Mouse (Mus musculus) ovary, adult 18-20 months (tissue): ENCODE data around the gene Pkp1.

ENCODE experiments used
- DNase-seq: peaks from one replicate; pipeline ENCODE4 v3.0.0; 2022; ENCODE audit warnings: low spot score, mixed read lengths

The Pkp1 gene

DNA sequence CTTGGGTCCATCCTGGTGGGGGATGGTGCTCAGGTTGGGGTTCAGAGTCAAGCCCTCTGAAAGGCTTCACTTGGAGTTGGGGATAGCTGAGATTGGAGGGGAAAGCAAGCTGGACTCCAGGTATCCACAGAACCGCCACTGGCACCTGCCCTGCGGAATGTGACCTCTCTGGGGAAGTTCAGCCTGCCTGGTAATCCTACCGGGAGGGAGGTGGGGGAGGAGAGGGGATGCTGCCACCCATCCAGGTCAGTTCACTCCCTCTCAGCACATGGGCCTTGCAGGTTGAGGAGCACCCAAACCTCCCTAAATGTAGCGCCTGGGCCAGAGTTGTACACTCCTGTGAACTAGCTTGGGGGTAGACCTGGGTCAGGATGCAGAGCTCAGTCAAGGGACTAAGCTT, 62.9 kb downstream of the Pkp1 start:
- DNase-seq: no peak

DNA sequence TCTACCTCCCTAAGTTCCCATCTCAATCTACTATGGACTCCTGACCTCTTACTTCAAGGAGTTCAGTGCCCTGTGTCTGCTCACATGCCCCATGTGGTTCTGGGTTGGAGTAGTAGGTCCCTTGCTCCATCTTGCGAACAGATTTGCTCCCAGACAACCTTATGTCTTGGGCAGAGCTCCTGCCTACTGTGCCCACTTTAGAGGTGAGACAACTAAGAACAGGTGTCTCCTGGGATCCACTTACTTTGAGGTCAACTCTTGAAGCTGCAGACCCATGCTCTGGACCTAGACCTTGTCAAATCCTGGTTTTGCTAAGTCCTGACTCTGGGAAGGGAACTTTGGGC, 63.7 kb downstream of the Pkp1 start:
- no peak for DNase-seq

GRCm38 (mm10) chr1:135854591-135855343, 64.2 kb downstream of the Pkp1 start:
- DNase-seq: no peak

GRCm38 (mm10) chr1:135853200-135853599, 65.8 kb downstream of the Pkp1 start:
- DNase-seq: no peak

- DNase-seq: no peak
Measured at GRCm38 (mm10) chr1:135852044-135852756, 66.8 kb downstream of the Pkp1 start.

GRCm38 (mm10) chr1:135850722-135851512, 68.1 kb downstream of the Pkp1 start:
- DNase-seq: no peak

DNA sequence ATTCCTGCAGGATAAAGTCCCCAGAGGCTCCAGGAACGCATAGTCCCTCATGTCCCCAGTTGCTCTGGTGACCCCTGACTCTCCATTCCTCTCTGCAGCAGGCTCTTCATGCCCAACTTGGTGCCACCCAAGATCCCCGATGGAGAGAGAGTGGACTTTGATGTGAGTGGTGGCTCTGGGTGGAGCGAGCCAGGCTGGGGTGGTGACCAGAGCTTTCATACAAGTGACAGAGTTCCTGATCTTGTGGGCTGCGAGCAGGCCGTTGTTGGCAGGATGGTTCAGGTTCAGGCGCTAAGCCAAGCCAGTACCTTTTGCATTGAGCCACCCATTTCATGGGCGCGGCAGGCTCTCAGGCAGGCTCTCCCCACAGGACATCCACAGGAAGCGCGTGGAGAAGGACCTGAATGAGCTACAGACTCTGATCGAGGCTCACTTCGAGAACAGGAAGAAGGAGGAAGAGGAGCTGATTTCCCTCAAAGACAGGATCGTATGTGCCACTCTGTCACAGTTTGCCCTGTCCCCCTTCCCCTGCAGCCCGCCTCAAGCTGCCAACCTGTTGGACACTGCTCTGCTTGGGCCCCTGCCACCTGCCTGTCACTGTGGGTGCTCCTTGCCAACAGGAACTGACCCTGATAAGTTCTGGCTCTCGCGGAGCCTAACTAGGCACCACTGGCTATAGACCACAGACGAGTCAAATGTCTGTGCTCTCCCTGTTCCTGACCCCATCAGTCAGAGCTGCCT, 71.2 kb downstream of the Pkp1 start:
- no peak for DNase-seq

DNA sequence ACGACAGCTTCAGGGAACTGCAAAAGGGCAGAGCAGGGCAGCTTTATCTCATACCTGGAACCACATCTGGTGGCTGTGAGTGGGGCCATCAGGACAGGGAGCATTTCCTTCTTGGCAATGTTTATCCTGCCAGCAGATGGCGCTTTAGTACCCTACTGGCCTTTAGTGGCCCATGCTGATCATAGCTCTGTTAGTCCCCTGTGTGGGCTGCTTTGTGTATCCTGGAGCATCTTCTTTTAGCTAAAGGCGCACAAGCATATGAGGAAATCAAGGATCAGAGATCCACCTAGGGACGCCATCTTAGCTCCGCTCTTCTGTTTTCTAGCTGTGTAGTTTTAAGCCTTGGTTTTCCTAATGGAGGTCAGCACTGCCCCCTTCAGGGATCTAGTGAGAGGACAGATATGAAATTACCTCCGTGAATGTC, 71.9 kb downstream of the Pkp1 start:
- DNase-seq: no peak

DNA sequence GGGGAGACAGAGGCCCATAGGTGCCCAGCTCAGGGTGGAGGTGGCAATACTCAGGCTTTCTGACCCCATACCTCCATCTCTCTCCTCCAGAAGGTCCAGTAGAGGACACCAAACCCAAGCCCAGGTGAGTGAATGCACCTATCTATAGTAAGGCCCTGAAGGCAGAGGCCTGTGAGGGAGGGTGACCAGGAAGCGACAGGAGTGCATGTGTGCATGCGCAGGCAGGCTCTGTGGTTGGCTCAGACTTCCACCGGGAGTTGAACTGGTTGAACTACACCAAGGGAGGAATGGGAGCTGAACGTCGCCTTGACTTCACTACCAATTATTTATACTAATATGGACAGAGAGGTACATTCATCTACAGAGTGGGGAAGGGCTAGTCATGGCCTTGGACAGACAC, 72.4 kb downstream of the Pkp1 start:
- DNase-seq: no peak

DNA sequence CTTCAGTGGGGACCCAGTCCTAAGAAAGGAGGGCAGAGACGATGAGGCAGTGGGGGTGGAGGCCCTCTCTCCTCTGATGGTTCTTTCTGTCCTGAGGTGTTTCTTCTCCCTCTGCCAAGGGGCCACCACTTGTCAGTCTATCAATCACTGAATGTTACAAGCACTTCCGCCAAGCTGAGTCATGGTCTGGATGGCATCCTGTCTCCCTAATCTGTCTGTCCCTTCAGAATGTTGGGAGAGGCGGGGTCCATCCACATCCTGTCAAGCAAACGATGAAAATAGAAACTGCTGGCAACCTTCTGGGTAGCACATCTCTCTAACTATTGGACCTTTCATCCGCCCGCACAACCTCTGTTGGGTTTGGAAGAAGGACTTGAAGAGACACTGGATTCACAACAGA, 74.5 kb downstream of the Pkp1 start:
- DNase-seq: no peak

- DNase-seq: no peak
Measured at GRCm38 (mm10) chr1:135843519-135844262, 75.3 kb downstream of the Pkp1 start.

- no peak for DNase-seq
Measured at GRCm38 (mm10) chr1:135840675-135841395, 78.2 kb downstream of the Pkp1 start.

- DNase-seq: no peak
Measured at GRCm38 (mm10) chr1:135839065-135839464, 79.9 kb downstream of the Pkp1 start.

GRCm38 (mm10) chr1:135838626-135839025, 80.4 kb downstream of the Pkp1 start:
- no peak for DNase-seq

GRCm38 (mm10) chr1:135835716-135836483, 83.1 kb downstream of the Pkp1 start, which contains the start of gene Tnnt2:
TSS of gene Tnnt2 (plus strand) at chr1:135836354.
- DNase-seq: no peak

DNA sequence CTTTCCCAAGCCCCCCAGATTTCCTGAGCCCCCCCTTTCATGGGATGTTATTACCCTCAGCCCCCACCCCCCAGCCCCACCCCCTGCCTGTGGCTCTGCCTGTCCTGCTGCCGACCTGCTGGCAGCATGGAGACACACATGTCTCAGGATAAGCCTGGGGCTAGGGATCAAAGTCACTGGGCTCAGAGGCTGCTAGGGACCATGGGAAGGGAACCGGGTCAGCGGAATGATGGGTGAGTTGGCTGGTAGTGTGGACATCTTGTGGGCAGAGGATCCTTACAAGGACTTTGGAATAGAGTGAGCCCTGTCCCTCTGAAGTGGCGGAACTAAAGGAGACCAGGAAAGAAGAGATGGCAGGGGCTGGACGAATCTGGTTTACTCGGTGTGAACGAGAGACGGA, 84.0 kb downstream of the Pkp1 start:
- DNase-seq: no peak

DNA sequence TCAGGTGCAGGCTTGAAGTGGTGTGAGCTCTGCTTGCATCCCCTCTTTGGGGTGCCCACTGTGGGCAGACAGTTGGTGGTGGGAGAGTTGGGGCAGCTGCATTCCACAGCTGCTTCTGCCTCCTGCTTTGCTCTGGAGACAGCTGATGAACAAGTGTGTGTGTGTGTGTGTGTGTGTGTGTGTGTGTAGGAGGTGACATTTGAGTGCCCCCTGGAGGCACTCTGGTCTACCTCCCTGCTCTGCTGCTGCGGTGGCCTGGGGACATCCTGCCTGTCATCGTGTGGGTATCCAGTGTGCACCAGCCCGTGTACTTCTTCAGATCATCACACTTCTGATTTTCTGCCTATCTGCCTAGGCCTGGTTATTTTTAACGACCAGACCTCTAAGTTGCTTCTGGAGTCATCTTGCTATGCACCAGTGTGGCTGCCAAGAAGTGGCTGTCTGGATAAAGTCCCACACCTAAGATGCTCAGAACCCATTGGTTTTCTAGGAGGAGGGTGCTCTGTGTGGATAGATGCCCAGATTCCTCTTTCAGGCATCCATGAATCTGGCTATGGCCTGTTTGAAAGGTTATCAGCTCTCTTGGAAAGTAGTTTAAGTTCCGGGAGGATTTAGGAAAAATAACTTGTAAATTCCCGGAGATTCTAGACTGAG, 84.7 kb downstream of the Pkp1 start:
- no peak for DNase-seq

DNA sequence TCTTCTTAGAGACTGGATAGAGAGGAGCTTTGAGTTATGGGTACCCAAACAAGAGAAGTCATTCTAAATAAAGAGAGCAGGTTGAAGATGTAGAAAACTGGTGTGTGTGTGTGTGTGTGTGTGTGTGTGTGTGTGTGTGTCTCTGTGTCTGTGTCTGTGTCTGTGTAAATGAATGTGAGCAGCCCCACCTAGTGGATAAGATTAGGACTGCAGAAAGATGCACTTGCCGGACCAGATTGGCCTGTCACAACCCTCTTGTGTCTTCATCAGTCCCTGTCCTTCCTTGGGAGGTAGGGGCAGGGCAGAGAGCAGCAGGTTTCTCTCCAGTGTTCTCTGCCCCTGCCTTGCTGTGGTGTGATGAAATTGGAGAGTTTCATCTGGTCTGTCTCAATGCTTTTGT, 90.1 kb downstream of the Pkp1 start:
- DNase-seq: no peak

DNA sequence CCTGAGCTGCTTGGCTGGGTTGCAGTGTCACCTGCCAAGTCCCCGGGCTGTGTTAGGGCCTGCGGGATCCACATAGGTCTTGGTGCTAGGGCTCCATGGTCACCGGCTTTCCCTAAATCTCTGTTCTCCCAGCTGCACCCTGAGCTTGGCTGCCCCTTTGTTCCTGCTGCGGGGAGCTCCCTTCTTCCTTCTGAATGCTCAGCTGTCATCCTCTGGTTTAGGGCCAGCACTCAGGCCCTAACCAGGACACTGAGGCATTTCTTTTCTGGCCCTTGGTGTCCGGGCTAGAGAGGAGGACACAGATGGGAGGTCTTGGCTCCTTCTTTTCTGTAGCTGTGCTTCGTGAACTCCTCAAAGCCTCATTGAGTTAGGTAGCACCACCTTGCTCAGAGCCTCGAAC, 97.2 kb downstream of the Pkp1 start:
- no peak for DNase-seq
